Mouse (Mus musculus): ENCODE data around the gene Krtdap.
A peak's percentile ranks its signal among the peaks of the same experiment; 100 is the strongest.
"Not testable (repeated sequence)": the region's sequence is repeated elsewhere in the genome, so short reads cannot be mapped to it uniquely, and the experiment has no call there.

Krtdap gene

GRCm38 (mm10) chr7:30785721-30786546, 1.8 kb upstream of the Krtdap start:
- DNase-seq (ENCODE audit: extremely low read depth, low read depth): no peak

DNA sequence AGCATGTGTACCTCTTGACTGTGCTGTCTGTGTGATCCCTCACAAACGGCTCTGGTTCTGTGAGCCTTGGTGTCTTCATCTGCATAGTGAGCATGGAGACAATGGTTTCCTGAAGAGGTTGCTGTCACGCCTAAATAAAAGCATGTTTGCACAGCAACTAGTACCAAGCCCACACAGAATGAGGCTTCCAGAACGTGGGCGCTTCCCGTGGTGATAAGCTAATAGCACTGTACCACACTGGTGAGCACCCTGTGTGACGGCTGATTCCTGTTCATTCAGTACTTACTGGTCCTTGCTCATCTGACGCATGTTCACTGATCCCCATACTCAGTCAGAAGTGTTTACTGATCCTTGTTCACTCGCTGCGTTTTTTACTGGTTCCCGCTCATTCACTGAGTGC, 2.4 kb downstream of the Krtdap start:
- DNase-seq (ENCODE audit: extremely low read depth, low read depth): no peak

DNA sequence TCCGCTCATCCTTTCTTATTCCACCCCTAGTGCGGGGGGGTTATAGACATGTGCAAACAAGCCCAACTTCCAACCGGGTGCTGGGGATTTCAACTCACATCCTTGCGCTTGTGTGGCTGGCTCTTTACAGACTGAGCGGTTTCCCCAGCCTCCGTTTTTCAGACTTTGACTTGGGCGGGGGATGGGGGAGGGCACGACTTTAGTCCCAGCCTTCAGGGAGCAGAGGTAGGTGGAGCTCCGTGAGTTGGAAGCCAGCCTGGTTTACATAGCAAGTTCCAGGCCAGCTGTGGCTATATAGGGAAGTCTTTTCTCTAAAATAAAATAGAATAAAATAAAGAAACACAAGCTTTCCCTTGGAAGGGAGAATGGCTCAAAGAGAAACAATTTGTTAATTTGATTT, 4.2 kb downstream of the Krtdap start:
- DNase-seq (ENCODE audit: extremely low read depth, low read depth): no peak

DNA sequence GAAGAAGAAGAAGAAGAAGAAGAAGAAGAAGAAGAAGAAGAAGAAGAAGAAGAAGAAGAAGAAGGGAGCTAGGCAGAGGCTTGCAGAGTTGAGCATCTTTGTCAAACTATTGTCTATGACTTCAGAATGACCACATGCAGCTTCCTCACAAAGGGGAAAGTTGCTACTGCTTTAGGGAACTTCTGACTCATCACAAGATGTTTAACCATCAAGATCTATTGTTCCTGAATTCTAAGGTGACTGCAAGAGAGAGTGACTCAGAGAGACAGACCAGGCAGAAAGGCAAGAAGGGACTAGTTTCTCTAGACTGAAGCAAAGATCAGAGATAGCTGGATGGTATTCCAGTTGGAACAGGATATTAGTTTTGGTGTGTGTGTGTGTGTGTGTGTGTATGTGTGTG, 7.2 kb downstream of the Krtdap start:
- no peak for DNase-seq (ENCODE audit: extremely low read depth, low read depth)

GRCm38 (mm10) chr7:30796790-30797189, 9.1 kb downstream of the Krtdap start:
- DNase-seq (ENCODE audit: extremely low read depth, low read depth): no peak

DNA sequence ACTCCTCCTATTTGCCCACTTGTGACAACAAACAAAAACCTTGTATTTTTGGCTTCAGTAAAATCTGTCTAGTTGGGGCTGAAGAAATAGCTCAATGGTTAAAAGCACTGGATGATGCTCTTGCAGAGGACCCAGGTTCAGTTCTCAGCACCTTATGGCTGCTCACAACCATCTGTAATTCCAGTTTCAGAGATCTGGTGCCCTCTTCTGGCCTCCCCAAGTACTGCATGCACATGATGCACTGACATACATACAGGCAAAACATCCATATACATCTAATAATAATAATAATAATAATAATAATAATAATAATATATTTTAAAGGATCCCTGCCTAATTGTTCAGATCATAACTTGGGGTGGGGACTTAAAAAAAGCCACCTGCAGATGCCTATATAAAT, 13.0 kb downstream of the Krtdap start:
- no peak for DNase-seq (ENCODE audit: extremely low read depth, low read depth)

- no peak for DNase-seq (ENCODE audit: extremely low read depth, low read depth)
These were observed 15.6 kb downstream of the Krtdap start for GRCm38 (mm10) chr7:30803256-30803655.

DNA sequence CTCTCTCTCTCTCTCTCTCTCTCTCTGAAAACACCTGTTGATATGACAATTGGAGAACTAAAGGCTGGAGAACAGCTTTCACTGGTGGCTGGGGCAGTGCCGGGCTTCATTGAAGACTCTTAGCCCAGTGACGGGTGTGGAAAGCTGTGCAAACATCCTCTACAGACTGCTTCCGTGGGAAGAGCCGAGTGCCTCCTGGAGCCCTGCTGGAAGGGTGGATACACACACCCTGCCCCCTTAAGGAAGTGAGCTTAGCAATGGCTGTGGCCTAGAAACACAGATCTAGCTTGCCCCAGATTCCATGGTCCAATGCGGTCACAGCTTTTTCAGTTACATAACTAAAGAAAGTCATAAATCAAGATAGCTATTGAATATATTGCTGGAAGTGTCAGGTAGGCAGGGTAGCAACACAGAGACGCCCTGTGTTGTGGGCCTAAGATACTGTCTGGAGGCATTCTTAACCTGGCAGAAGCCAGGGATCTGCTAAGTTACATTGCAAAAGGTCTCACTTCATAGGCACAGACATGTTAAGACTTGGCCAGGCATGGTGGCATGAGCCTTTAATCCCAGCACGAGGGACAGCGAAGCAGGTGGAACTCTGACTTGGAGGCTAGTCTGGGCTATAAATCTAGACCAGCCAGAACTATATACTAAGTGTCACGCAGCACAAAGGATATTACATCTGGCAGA, 16.5 kb downstream of the Krtdap start:
- no peak for DNase-seq (ENCODE audit: extremely low read depth, low read depth)

- DNase-seq (ENCODE audit: extremely low read depth, low read depth): no peak
These were observed 18.2 kb downstream of the Krtdap start for GRCm38 (mm10) chr7:30805924-30806323.

- no peak for DNase-seq (ENCODE audit: extremely low read depth, low read depth)
These were observed 22.6 kb downstream of the Krtdap start for GRCm38 (mm10) chr7:30810319-30810718.

DNA sequence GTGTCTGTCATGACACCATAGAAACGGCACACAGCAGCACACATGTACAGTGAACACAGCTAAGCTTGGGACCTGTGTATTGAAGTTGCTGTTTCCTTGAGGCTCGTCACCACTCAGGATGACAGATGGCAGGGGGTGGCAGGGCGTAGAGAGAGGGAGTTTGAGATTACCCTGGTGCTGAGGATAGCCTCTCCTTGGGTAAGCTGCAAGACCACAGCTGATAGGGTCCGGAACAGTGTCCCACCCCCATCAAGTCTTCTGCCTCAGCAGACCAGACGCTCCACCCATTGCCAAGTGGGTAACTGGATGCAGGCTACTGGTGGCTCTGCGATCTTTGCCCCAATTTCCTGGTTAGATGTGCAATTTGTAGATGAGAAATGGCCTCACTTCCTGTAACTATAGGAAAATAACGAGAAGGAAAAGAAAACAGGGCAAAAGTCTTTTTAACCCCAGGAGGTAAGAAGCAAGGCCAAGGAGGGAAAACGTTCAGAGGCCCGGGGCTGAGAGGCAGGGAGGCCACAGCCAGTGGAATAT, 24.1 kb downstream of the Krtdap start:
- DNase-seq (ENCODE audit: extremely low read depth, low read depth): no peak

- DNase-seq (ENCODE audit: extremely low read depth, low read depth): peak; percentile 16
These were observed 24.7 kb downstream of the Krtdap start for GRCm38 (mm10) chr7:30812291-30812807.

- DNase-seq (ENCODE audit: extremely low read depth, low read depth): no peak
These were observed 32.4 kb downstream of the Krtdap start for GRCm38 (mm10) chr7:30820131-30820530.

DNA sequence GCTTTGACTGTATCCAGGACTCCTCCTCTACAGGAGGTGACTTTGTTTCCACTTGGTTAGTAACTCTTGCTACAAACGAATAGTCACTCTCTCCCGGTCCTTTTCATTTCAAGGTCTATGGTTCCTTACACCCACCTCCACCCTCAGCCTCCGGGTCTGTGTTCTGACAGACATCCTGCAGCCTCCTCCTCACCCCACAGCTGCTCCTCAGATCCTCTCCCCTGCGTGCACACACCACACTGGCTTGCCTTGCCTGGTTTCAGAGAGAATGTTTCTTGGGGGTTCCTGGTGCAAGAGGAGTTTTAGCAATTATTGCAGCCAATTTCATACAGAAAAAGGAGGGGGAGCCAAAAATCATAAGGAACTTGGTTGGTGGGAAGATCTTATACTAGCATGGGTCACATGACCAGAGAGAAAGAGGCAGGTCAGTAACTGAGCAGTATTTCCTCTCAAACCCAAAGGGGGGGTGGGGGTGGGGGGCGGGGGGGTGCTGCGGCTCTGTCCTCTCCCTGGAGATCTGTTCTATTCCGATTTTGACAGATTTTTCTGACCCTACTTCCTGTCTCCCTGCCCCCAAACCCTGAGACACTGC, 33.3 kb downstream of the Krtdap start:
- DNase-seq (ENCODE audit: extremely low read depth, low read depth): no peak

GRCm38 (mm10) chr7:30821532-30821931, 33.8 kb downstream of the Krtdap start:
- no peak for DNase-seq (ENCODE audit: extremely low read depth, low read depth)

DNA sequence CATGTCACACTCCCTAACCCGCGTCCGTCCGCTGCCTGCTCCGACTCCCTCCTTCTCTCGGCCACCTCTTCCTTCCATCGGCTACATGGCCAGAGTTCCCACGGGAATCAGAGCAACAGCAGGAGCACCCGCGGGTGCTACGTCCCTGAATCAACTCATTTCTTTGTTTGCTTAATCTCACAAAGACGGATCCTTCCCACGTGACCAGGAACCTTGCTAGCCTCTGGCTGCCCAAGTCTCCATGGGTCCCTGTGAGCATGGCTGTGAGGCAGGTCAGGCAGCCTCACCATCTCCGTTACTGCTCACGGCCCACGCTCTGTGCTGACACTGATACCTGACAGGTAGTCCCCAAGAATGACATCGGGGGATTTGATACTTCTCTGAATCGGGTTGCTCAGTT, 36.0 kb downstream of the Krtdap start, which contains the start of gene Ffar2:
TSS of gene Ffar2 (minus strand) at position 101 of the 400 bp plus-strand sequence.
- no peak for DNase-seq (ENCODE audit: extremely low read depth, low read depth)

GRCm38 (mm10) chr7:30824306-30824705, 36.6 kb downstream of the Krtdap start:
- DNase-seq (ENCODE audit: extremely low read depth, low read depth): no peak

GRCm38 (mm10) chr7:30826660-30827059, 39.0 kb downstream of the Krtdap start:
- DNase-seq (ENCODE audit: extremely low read depth, low read depth): no peak

DNA sequence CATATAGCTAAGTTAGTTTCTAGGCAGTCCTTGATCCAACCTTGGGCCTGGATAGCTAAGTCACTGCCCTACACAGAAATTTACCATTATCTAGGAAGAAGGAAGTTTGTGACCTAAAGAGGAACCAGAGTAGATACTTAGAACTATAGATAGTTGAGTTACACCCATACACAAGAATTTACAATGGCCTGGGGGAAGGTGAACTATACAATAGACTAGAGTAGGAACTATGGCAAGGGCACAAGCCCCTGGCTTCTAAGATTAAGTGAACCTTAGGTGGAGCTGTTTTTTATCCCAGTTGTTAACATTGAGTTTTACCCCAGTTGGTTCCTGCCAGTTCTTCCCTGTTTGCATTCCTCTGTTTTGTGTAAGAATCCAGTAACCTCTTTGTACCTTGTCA, 41.2 kb downstream of the Krtdap start:
- not testable (repeated sequence) for DNase-seq (ENCODE audit: extremely low read depth, low read depth)

DNA sequence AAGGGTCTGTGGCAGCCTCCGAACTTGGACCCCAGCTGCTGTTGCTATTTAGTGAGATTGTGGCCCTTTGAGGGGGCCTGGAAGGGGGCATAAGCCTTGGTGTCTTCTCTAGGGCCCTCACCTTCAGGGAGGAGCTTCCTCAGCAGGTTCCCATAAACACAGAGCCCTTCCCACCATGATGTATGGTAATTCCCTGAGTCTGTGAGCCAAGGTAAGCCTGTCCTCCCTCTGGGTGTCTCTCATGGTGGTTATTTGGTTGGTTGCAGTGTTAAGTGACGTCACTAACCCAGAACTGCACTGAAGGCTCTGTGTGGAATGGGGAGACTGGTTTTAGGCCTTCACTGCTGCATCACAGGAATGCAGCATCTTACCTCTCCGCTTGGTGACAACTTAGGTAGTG, 41.7 kb downstream of the Krtdap start:
- no peak for DNase-seq (ENCODE audit: extremely low read depth, low read depth)

DNA sequence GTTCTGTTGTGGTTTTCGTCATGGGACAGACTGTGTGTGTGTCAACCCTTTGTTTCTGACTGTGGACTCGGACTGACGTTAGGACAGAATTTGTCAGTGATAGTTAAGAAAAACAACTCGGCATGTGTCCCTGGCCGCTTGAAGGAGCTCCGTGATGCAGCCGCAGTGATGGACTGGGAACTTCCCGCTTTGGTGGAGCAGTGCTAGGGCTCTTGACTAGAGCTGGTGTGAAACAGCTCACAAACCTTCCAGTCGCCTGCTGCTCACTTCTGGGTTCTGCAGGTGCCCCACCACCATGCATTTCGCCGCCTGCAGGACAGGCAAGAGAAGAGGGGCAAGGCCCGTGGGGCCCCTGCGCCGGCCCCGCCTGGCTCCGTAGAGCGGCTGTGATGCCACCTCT, 44.6 kb downstream of the Krtdap start:
- DNase-seq (ENCODE audit: extremely low read depth, low read depth): no peak

- DNase-seq (ENCODE audit: extremely low read depth, low read depth): not testable (repeated sequence)
These were observed 45.0 kb downstream of the Krtdap start for GRCm38 (mm10) chr7:30832684-30833083.

Data from MEL-GATA-1-ER (cell line).